Mouse (Mus musculus) CH12.LX (cell line): ENCODE measurements around the gene Rnase12. TPM values are rescaled to one million over a fixed set of nuclear protein-coding genes. Genes with fewer than 3 reads are reported as not detected.

Experiments
- DNase-seq: peaks from one replicate; pipeline ENCODE4 v3.0.0-alpha.2; 2013; ENCODE audit errors: extremely low read depth
- H3K27ac ChIP-seq: 2 replicates; pipeline ENCODE4 v1.5.1; 2012; ENCODE audit warnings: low read depth, mild to moderate bottlenecking, control low read depth, moderate library complexity; ENCODE audit not compliant: insufficient read depth
- H3K27me3 ChIP-seq: replicated peaks from 2 replicates; pipeline ENCODE3; 2012; ENCODE audit warnings: inconsistent platforms
- H3K36me3 ChIP-seq, 2 experiments: replicated peaks in 1 of 2; 2 replicates each; pipeline versions ENCODE3 to v1.6.1; 2012; ENCODE audit warnings: inconsistent platforms in 1 of 2, low read length in 1 of 2, mild to moderate bottlenecking in 1 of 2, mixed read lengths in 1 of 2, moderate library complexity in 1 of 2; ENCODE audit not compliant: control insufficient read depth in 1 of 2, insufficient read depth in 1 of 2
- H3K4me1 ChIP-seq, 2 experiments: 2 replicates each; pipeline ENCODE4 v1.6.1; 2012; ENCODE audit warnings: inconsistent platforms in 1 of 2, moderate library complexity in 1 of 2; ENCODE audit not compliant: insufficient read depth in 2 of 2, control insufficient read depth in 1 of 2
- H3K4me2 ChIP-seq: 2 replicates; pipeline ENCODE4 v1.6.1; 2012; ENCODE audit warnings: low read depth, mild to moderate bottlenecking, control low read depth; ENCODE audit not compliant: poor library complexity, insufficient read depth, severe bottlenecking
- H3K4me3 ChIP-seq, 3 experiments: fragments of 150-350 bp in 1 of 3; sonication (generic) in 1 of 3; replicated peaks in 1 of 3; 2 replicates each; pipeline versions ENCODE3 to v1.5.1; 2011 to 2012; ENCODE audit warnings: low read depth in 2 of 3, low read length in 2 of 3, mild to moderate bottlenecking in 2 of 3, moderate library complexity in 2 of 3, control low read depth in 1 of 3, improper control_type of control experiment in 1 of 3, inconsistent platforms in 1 of 3, mixed read lengths in 1 of 3; ENCODE audit not compliant: poor library complexity in 1 of 3
- H3K79me2 ChIP-seq: replicated peaks from 2 replicates; pipeline ENCODE4 v1.6.1; 2012; ENCODE audit warnings: mild to moderate bottlenecking, moderate library complexity; ENCODE audit not compliant: control insufficient read depth, poor library complexity, insufficient read depth, severe bottlenecking; ENCODE audit errors: extremely low read depth
- H3K9ac ChIP-seq: 2 replicates; pipeline ENCODE4 v1.6.1; 2012; ENCODE audit warnings: low read depth, mild to moderate bottlenecking, control low read depth, moderate library complexity; ENCODE audit not compliant: insufficient read depth
- H3K9me3 ChIP-seq: replicated peaks from 2 replicates; pipeline ENCODE3; 2012; ENCODE audit warnings: low read length, inconsistent platforms, mixed read lengths
- BHLHE40 ChIP-seq: IDR thresholded peaks from 2 replicates; pipeline ENCODE4 v1.6.1; 2011; ENCODE audit warnings: mild to moderate bottlenecking, low read depth, low read length, improper control_type of control experiment
- CHD1 ChIP-seq: IDR thresholded peaks from 2 replicates; pipeline ENCODE4 v1.6.1; 2012; ENCODE audit warnings: low read depth, low read length, improper control_type of control experiment, inconsistent platforms
- E2F4 ChIP-seq: IDR thresholded peaks from 2 replicates; pipeline ENCODE4 v1.6.1; 2011; ENCODE audit warnings: low read depth, low read length, improper control_type of control experiment; ENCODE audit not compliant: insufficient replicate concordance
- ELF1 ChIP-seq: IDR thresholded peaks from 2 replicates; pipeline ENCODE4 v1.6.1; 2014; ENCODE audit warnings: low read depth, mild to moderate bottlenecking, inconsistent platforms, low read length, improper control_type of control experiment
- ETS1 ChIP-seq: conservative IDR thresholded peaks from 2 replicates; pipeline ENCODE4 v1.6.1; 2012; ENCODE audit warnings: low read depth, mild to moderate bottlenecking, inconsistent platforms, low read length, improper control_type of control experiment, moderate library complexity
- HCFC1 ChIP-seq: IDR thresholded peaks from 2 replicates; pipeline ENCODE4 v1.6.1; 2012; ENCODE audit warnings: low read depth, mild to moderate bottlenecking, inconsistent platforms, low read length, improper control_type of control experiment
- IRF4 ChIP-seq: IDR thresholded peaks from 2 replicates; pipeline ENCODE4 v1.6.1; 2014; ENCODE audit warnings: low read depth, mild to moderate bottlenecking, inconsistent platforms, low read length, improper control_type of control experiment
- JUND ChIP-seq: conservative IDR thresholded peaks from 2 replicates; pipeline ENCODE4 v1.6.1; 2011; ENCODE audit warnings: low read depth, low read length, improper control_type of control experiment
- KAT2A ChIP-seq: IDR thresholded peaks from 2 replicates; pipeline ENCODE4 v1.6.1; 2012; ENCODE audit warnings: low read length, improper control_type of control experiment, inconsistent platforms; ENCODE audit not compliant: insufficient replicate concordance
- MAFK ChIP-seq: IDR thresholded peaks from 2 replicates; pipeline ENCODE4 v1.6.1; 2011; ENCODE audit warnings: low read length, improper control_type of control experiment; ENCODE audit not compliant: insufficient replicate concordance
- MAX ChIP-seq: IDR thresholded peaks from 2 replicates; pipeline ENCODE4 v1.6.1; 2011; ENCODE audit warnings: low read length, improper control_type of control experiment
- MAZ ChIP-seq: IDR thresholded peaks from 2 replicates; pipeline ENCODE4 v1.6.1; 2012; ENCODE audit warnings: low read depth, mild to moderate bottlenecking, inconsistent platforms, low read length, improper control_type of control experiment, moderate library complexity
- MEF2A ChIP-seq: IDR thresholded peaks from 2 replicates; pipeline ENCODE4 v1.6.1; 2014; ENCODE audit warnings: low read depth, mild to moderate bottlenecking, inconsistent platforms, low read length, improper control_type of control experiment, borderline replicate concordance
- MXI1 ChIP-seq: IDR thresholded peaks from 2 replicates; pipeline ENCODE4 v1.6.1; 2011; ENCODE audit warnings: mild to moderate bottlenecking, low read depth, low read length, improper control_type of control experiment
- MYC ChIP-seq: IDR thresholded peaks from 2 replicates; pipeline ENCODE4 v1.6.1; 2011; ENCODE audit warnings: low read depth, mild to moderate bottlenecking, improper control_type of control experiment, low read length
- NELFE ChIP-seq: IDR thresholded peaks from 2 replicates; pipeline ENCODE4 v1.6.1; 2011; ENCODE audit warnings: low read depth, low read length, improper control_type of control experiment
- NRF1 ChIP-seq: IDR thresholded peaks from 2 replicates; pipeline ENCODE4 v1.6.1; 2014; ENCODE audit warnings: low read depth, mild to moderate bottlenecking, inconsistent platforms, low read length, improper control_type of control experiment, moderate library complexity
- SIN3A ChIP-seq: IDR thresholded peaks from 2 replicates; pipeline ENCODE4 v1.6.1; 2012; ENCODE audit warnings: low read length, improper control_type of control experiment, inconsistent platforms
- TBP ChIP-seq: conservative IDR thresholded peaks from 2 replicates; pipeline ENCODE4 v1.6.1; 2011; ENCODE audit warnings: low read depth, low read length, improper control_type of control experiment
- ZKSCAN1 ChIP-seq: IDR thresholded peaks from 2 replicates; pipeline ENCODE4 v1.6.1; 2012; ENCODE audit warnings: low read depth, inconsistent platforms, low read length, improper control_type of control experiment, borderline replicate concordance
- dilution Hi-C: fragments of 300-500 bp; cut with MboI; formaldehyde crosslinking; loops from 2 replicates; pipeline ENCODE4 v1.14.3; 2020; ENCODE audit warnings: low sequenced_read_pairs; ENCODE audit not compliant: extremely low pct_unique_long_range_greater_than_20kb, extremely low pct_ligation_motif_present
- in situ Hi-C: fragments of 300-500 bp; cut with MboI; formaldehyde crosslinking; loops from 3 replicates; pipeline ENCODE4 v1.14.3; 2019; ENCODE audit warnings: low sequenced_read_pairs, low pct_ligation_motif_present, low pct_unique_long_range_greater_than_20kb, mixed read lengths
- polyA plus RNA-seq: library from polyadenylated mRNA; unstranded; fragments of >175 nt; gene quantifications from 2 replicates; pipeline ENCODE4 v1.2.1, GENCODE M21; 2012; ENCODE audit warnings: low read depth; ENCODE audit not compliant: insufficient read length
- total RNA-seq, 2 experiments: library from RNA; depleted of rRNA; stranded (reverse); fragments of 300-350 nt in 1 of 2; fragments of >200 nt in 1 of 2; gene quantifications; 2 replicates each; pipeline ENCODE4 v1.2.3; 2012 to 2014

Rnase12 gene
- total and polyA plus RNA-seq, 3 experiments: 0.38 TPM; not detected in 2

GRCm38 (mm10) chr14:51090077-51090781 lies 32.8 kb upstream of the Rnase12 start:
- TF ChIP-seq HCFC1 (peak; percentile 26; the same call in 1 of the 2 replicates), MEF2A (no peak), TBP (peak; percentile 100), E2F4 (0 out of 2 replicates have a peak, but pooled peaks have one; percentile 85), NELFE (0 out of 2 replicates have a peak, but pooled peaks have one; percentile 11), NRF1 (peak; percentile 55; the same call in 1 of the 2 replicates), MAFK (peak; percentile 96), IRF4 (peak; percentile 71), JUND (no peak), ETS1 (no peak), MAZ (0 out of 2 replicates have a peak, but pooled peaks have one; percentile 56), ELF1 (peak; percentile 97), KAT2A (peak; percentile 80; the same call in 1 of the 2 replicates), MYC (peak; percentile 68; the same call in 1 of the 2 replicates), MAX (no peak), ZKSCAN1 (no peak), MXI1 (peak; percentile 39; the same call in 1 of the 2 replicates), CHD1 (peak; percentile 92), SIN3A (peak; percentile 96; the same call in 1 of the 2 replicates), BHLHE40 (no peak)
- Histone ChIP-seq H3K9me3 (no peaks in the 10 kb centered on the region), H3K27me3 (no peaks in the 10 kb centered on the region), H3K79me2 (no peaks in the 10 kb centered on the region), H3K27ac (peak overlapping the region; percentile 88), H3K9ac (peak overlapping the region; percentile 77), H3K4me1 (peaks cover 3 to 29% of the 10 kb centered on the region in 2 experiments; a peak in 3 of 4 replicates), H3K4me2 (peak overlapping the region; percentile 67; the same call in 1 of the 2 replicates), H3K36me3 (no peaks in the 10 kb centered on the region), H3K4me3 (peak overlapping the region; percentile 66 to 94 (median 90))
- dilution Hi-C loops: no loop called here
- DNase-seq: peak; percentile 91
- in situ Hi-C loops: loop anchor here (10.0 kb wide), 1 partner anchor 65 kb away; no protein-coding TSS in a partner anchor
